Mouse (Mus musculus) small intestine, adult 2 months (tissue): Measurements from ENCODE around the gene Hist1h2bb.
A peak's percentile ranks its signal among the peaks of the same experiment; 100 is the strongest.

Source experiments
- CTCF ChIP-seq: fragments of 200-500 bp; IDR thresholded peaks from 2 replicates; pipeline ENCODE4 v1.5.1; 2012; ENCODE audit warnings: low read depth, mild to moderate bottlenecking, control low read depth, inconsistent platforms, low read length, moderate library complexity, mixed read lengths; ENCODE audit not compliant: insufficient replicate concordance, insufficient read length; ENCODE audit errors: extremely low read depth
- POLR2A ChIP-seq: fragments of 200-500 bp; IDR thresholded peaks from 2 replicates; pipeline ENCODE4 v1.6.1; 2012; ENCODE audit warnings: low read depth, mild to moderate bottlenecking, control low read depth, inconsistent platforms, low read length, moderate library complexity

- TF ChIP-seq CTCF: no peak
- 0 out of 2 replicates have a peak, but pooled peaks have one; percentile 42 for TF ChIP-seq POLR2A
These were observed 36.0 kb upstream of the Hist1h2bb start, which contains the start of gene Hfe for GRCm38 (mm10) chr13:23710374-23711089.
